Mouse (Mus musculus) kidney, adult 18-20 months (tissue): Measurements from ENCODE around the gene Fam171a2.
A peak's percentile ranks its signal among the peaks of the same experiment; 100 is the strongest.
"Not testable (repeated sequence)": the region's sequence is repeated elsewhere in the genome, so short reads cannot be mapped to it uniquely, and the experiment has no call there.

Source experiments
- DNase-seq: peaks from one replicate; pipeline ENCODE4 v3.0.0; 2021

The Fam171a2 gene

DNA sequence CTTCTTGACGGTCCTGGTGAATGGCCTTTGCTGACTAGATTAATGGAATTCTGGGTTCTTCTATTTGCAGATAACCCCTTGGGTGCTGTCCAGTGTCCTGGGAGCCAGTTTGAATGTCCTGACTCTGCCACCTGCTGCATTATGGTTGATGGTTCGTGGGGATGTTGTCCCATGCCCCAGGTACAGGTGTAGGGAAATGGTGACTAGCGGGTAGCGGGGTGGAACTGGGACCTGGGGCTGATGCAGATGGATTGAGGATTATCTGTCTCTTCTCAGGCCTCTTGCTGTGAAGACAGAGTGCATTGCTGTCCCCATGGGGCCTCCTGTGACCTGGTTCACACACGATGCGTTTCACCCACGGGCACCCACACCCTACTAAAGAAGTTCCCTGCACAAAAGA is 13.6 kb downstream of the Fam171a2 start:
- DNase-seq, result no peak

DNA sequence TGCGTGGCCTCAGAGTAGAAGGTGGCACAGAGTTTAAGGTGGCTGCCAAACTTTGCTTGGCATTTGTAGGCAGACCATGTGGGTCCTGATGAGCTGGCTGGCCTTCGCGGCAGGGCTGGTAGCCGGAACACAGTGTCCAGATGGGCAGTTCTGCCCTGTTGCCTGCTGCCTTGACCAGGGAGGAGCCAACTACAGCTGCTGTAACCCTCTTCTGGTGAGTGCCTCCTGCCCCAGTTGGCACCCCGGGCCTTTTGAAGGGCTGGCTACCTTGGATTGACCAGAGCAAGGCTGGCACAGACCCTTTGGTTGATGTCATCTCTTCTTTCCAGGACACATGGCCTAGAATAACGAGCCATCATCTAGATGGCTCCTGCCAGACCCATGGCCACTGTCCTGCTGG is 14.6 kb downstream of the Fam171a2 start:
- DNase-seq, result peak; percentile 66

DNA sequence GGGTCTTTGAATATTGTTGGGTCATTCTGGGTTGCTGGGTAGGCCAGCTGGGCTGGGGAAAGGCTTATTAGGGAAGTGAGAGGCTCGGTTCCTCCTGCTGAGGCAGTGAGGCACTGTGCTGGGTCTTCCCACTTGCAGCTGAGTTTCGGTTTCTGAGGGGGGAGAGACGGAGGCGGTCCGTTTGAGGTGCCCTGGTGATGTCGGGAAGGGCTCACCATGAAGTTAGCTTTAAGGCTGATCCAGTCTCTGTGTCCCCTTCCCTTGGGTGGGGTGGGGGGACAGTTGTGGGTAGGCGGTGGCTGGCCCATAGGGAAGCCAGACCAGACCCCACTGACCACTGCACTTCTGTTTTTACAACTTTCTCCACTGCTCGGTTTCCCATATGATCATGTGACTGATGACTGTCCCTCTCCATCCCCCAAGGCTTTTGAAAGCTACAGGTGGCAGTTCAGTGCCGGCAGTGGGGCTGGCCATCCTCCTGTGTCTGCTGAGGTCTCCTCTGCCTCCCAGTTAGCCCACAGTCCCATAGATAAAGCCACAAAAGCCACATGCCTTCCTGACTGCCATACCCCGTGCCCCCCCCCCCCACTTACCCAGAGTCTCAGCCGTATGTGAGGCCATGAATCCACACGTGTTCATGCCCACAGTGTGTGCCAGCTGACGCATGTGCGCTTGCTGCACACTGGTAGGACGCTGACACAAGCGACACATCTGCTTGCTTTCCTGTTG is 15.2 kb downstream of the Fam171a2 start:
- DNase-seq, result peak; percentile 6

DNA sequence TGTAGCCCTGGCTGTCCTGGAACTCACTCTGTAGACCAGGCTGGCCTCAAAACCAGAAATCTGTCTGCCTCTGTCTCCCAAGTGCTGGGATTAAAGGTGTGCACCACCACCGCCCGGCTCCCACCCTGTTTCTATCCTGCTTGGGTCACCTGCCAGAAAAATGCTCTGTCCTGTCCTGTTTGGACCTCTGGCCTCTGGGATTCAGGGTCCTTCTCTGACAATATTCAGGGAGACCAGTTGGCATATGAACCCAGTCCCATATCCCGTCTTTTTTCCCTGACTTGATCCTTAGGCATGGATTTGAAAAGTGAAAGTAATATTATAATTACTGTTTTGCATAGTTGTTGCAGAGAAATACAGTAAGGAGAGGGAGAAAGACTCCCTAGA is 15.8 kb downstream of the Fam171a2 start:
- no peak for DNase-seq

DNA sequence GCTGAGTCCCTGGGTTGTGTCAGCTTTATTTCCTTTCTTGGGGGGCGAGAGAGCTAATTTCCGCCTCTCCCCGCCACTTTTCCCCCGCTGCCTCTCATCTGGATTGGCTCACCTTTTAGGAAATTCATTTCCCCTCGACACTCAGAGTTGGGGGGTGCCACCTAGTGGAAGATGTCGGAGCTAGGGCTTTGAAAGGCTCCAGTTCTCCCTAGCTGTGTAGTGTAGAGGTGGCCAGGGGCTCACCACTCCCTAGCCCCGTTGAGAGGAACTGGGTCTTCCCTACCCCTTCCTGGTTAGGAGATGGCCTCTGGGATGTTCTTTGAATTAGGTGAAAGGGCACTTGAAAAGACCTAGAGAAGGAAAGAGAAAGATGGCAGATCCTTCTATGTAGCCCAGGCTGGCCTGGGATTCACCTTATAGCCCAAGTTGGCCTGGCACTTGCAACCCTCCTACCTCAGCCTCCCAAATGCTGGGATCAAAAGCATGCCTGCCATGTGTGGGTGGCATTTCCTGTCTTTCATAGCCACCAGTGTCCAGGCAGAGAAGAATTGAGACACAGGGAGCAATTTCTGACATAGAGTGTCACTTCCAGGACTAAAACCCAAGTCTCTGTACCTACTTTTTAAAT is 16.4 kb downstream of the Fam171a2 start:
- DNase-seq, result peak; percentile 88

DNA sequence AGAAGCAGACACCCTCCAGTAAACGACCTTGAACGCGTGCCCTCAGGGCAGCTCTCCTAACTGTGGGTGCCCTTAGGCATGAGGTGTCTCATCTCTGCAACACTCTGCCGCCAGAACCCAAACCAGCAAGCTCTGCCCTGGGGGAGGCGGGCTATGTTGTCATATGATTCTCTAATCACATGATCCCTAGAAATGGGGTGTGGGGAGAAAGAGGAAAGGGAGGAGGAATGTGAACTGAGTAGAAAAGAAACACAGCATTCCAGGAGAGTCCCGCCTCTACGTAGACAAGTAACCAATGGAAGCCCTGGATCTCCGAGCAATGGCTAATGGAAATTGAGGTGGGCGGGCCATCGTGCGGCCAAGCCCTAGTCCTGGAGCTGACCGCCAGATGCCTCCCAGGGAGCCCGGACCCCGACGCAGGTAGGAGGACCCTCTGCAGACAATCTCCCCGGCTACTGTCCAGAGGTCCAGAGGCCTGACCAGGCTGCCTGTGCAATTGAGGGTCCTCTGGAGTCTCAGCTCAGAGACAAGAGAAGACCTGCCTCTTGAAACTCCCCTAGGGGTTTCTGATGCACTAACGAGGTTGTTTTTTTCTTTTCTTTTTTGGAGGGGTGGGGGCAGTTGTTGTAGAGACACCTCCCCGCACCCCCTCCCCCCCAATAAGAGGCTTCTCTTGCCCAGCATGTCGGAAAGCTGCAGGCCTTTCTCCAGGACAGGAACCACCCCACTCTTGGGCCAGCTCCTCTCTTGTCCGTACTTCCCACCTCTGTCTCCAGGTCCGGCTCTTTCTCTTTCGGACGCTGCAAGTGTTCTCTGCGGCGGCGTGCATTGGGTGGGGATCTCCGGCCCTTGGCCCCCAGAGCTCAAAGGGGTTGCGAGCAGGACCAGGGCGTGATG is 17.1 kb downstream of the Fam171a2 start, which contains the start of gene Grn:
Gene Grn, plus strand, starts transcription at position 195 of the 897 bp plus-strand sequence.
- peak; percentile 89 for DNase-seq

DNA sequence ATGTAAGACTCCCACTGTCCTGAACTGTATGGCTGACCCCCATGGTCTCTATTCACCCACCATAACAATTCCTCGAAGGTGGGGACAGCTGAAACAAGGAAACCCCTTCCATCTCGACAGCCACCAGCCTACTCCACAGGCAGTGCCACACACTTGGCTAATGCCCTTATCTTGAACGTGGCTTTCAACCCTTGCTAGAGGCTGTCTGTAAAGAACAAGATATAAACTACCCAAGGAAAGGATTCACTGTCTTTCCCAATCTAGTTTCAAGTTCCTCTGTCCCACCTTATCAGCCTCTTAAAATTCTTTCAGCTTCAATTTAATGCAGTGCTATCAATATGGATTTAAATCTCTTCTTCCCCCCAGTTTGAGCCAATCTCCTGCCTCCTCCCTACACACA is 17.9 kb downstream of the Fam171a2 start:
- DNase-seq, result no peak

DNA sequence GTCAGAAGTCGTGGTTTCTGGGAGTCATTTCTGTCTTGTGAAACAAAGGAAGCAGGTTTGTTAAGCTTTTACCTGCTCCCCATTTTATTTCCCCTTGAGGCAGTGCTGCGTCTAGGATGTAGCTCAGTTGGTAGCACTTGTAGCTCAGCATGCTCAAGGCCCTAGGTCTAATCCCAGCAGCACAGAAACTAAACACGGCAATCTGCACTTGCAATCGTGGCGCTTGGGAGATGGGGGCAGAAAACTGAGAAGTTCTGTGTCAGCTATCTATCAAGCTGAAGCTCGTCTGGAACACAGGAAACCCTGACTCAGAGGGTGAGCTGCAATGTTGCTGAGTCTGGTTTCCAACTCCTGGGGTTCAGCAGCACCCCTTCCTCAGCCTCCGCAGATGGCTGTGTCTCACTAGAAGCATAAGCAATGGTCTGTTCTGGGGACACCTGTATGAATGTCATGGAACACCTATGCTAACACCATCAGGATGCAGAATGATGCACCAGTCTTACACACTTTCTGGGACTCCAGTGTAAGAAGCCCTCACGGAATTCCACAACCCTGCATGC is 18.4 kb downstream of the Fam171a2 start:
- no peak for DNase-seq

DNA sequence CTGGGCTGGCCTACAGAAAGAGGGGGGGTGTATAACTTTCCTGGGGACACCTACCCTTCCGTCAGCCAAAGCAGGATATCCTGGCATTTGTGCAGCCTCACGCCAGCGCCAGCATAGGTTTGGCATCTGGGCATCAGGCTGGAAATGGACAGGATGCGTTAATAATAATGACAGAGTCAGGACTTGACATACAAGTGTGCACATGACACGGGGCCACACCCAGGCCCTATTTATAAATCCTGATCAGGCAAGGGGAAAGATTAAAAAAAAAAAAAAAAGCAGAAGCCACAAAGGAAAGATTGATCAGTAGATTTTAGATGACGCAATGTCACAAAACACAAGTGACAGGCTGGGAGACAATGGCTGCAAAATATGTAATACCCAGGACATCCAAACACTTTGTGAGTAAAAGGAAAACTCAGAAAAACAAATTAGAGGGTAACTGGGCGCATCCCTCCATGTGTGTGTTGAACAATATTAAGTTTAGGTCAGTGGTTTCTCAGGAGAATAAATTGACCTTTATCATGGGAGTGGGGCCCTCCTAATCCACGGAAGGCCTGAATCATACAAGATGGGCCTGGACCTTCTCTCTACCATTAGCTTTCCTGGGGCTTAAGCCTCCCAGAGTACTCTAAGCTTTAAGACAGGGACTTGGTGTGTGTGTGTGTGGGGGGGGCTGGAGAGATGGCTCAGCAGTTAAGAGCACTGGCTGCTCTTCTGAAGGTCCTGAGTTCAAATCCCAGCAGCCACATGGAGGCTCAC is 21.7 kb downstream of the Fam171a2 start:
- no peak for DNase-seq

DNA sequence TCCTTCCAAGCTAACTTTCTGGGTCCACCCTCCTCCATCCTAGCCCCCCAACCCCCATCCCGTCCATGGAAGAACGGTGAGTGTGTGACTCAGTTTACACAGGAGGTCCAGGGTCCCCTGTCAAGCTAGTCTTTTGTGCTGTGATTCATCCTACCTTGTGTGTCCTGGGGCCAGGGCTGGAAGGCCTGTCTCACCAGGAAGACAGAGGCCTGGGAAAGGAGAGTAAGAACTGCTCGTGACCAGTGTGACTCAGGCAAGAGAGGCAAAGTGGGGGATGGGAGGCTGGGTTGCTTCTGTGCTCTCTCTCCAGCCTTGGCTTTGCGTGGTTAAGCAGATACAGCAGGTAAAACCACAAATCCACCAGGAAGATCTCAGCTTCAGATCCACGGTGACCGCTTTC is 22.8 kb downstream of the Fam171a2 start:
- DNase-seq, result no peak

DNA sequence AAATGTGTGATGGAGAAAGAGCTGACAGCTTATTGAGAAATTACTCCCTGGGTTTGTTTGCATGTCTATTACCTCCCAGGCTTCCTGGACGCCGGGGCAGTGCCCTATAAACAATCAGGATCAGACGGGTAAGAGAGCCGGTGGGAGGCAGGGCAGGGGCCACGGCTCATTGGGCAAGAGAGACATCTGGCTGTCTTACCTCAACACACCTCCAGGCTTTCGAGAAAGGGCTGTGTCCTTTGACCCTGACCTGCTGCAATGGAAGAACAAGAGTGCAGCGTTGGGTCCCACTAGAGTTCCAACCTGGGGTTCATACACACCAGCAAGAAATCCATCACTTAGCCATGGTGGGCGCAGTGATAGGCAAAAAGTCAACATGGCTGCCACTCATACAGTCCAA is 25.9 kb downstream of the Fam171a2 start:
- DNase-seq, result no peak

DNA sequence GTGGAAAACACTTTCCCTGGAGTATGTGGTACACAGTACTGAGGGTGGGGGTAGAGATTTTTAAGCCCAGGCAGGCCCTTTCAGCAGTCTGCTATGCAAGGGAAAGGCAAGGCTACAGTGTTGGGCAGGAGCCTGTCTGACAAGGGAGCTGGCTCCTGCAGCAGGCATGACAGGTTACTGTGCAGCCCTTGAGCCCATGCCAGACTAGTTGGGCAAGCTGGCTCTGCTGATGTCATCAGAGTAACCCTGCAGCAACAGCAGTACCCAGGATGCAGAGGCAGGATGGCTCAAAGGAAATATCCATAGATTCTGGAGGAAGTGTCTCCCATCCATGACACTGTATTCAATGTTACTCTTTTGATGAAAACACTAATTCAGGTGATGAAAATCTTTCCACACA is 28.6 kb downstream of the Fam171a2 start:
- DNase-seq, result no peak

DNA sequence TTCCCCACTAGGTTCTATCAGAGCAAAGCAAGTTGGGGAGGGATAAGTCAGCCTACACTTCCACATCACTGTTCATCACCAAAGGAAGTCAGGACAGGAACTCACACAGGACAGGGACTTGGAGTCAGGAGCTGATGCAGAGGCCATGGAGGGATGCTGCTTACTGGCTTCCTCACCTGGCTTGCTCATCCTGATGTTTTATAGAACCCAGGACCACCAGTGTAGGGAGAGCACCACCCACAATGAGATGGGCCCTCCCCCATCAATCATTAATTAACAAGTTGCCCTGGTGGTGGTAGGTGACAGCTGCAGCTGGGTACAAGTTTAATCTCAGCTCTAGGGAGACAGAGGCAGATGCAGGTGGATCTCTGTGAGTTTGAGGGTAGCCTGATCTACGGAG is 30.3 kb downstream of the Fam171a2 start:
- no peak for DNase-seq

DNA sequence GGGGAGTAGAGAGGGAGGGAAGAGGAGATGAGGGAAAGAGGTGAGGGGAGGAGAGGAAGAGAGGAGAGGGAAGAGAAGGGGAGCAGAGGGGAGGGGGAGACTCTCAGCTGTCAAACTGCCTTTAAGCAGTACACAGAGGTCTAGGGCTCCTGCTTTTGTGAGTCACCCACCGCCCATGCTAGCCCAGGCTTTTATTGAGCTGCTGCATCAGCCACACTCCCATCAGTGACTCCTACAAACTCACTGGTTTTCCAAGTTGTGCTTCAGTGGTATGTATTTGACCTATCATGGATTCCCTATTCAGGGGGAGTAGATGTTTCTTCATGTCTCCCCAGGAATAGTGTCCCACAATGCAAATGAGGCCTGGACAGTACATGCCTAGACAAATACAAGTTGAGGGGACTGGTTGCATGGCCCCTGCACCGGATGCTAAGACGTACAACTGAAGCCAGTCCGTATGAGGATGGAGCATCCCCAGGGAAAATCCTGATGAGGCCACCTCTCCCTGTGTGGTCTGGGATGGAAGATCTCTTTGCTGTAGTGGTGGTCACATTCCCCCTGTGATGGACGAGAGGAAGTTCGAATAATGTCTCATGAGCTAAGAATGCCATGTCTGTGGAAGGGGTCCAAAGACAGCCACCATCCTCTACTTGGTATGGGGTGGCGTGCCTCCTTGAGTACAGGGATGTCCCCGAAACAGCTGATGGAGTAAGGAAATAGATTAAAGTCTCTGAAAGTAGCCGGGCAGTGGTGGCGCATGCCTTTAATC is 32.3 kb downstream of the Fam171a2 start:
- no peak for DNase-seq

DNA sequence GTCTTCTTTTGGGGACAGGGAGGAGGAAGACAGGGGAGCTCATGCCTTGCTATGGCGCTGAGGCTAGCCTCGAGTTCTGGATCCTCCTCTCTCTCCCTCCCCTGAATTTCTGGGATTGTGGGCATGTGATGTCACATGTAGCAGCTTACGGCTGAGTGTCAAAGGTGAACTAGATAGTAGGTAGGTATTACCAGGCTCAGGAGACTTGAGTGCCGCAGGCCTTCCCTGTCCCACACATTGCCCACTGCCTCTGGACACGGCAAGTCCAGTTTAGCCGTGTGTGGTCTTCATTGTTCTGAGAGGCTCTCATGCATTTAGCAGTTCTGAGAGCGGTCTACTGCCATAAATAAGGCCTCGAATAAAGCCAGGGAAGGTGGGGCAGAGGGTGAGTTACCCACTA is 34.4 kb downstream of the Fam171a2 start:
- no peak for DNase-seq

DNA sequence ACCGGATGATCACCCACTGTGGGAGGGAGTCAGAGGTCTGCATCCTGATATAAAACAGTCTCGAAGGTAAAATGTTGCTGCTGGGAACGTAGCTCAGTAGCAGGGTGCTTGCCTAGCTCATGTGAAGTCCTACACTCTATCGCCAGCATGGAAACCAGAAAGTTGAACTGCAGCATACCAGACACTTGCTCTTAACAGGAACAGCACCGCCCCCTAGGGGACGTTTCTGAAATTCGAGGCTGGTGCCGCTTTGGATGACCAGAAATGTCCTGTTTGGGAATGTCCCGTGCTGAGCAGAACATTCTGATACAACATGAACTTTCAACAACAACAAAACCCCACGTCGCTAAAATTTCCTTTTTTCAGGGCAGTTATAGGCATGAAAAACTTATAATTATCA is 35.8 kb downstream of the Fam171a2 start:
- peak; percentile 95 for DNase-seq

DNA sequence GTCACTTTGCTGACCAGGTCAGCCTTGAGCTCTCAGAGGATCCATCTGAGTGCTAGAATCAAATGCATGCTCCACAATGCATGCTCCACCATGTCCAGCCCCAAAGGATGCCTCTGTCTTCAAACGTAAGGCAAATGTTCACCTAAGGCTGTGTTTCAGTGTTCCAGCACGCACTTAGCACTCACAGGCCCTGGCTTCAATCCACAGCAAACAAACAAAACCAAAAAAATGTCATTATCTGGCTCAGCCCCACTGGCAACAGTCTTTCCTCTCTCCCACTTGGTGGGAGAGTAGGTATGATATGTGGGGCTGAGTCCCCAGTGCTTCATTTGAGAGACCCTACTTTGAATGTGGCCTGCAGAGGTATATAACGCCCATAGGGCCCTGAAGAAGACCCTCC is 36.4 kb downstream of the Fam171a2 start:
- DNase-seq, result no peak

DNA sequence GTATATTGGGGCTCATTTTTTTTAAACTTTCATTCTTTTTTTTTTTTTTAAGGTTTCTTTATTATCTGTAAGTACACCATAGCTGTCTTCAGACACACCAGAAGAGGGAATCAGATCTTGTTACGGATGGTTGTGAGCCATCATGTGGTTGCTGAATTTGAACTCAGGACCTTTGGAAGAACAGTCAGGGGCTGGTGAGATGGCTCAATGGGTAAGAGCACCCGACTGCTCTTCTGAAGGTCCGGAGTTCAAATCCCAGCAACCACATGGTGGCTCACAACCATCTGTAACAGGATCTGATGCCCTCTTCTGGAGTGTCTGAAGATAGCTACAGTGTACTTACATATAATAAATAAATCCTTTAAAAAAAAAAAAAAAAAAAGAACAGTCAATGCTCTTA is 37.1 kb downstream of the Fam171a2 start:
- not testable (repeated sequence) for DNase-seq

DNA sequence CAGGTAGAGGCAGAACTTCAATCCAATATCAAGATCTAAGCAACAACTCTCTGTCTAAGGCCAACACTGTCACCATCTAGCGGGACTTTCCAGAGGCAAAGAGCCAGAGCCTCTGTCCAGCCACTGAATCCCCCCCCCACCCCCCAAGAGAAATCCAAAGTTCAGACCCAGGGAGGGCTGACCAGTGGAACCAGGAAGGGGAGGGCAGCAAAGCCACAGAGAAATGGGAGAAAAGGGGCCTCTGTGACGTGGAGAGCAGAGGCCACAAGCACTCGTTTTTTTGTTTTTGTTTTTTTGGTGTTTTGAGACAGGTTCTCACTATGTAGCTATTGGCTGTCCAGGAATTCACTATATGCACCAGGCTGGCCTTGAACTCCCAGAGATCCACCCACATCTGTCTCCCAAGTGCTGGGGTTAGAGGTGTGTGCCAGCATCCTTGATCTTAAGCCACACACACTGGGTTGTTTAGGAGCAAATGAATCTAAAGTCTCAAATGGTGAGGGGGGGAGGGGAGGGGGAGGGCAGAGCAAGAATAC is 37.6 kb downstream of the Fam171a2 start:
- no peak for DNase-seq

DNA sequence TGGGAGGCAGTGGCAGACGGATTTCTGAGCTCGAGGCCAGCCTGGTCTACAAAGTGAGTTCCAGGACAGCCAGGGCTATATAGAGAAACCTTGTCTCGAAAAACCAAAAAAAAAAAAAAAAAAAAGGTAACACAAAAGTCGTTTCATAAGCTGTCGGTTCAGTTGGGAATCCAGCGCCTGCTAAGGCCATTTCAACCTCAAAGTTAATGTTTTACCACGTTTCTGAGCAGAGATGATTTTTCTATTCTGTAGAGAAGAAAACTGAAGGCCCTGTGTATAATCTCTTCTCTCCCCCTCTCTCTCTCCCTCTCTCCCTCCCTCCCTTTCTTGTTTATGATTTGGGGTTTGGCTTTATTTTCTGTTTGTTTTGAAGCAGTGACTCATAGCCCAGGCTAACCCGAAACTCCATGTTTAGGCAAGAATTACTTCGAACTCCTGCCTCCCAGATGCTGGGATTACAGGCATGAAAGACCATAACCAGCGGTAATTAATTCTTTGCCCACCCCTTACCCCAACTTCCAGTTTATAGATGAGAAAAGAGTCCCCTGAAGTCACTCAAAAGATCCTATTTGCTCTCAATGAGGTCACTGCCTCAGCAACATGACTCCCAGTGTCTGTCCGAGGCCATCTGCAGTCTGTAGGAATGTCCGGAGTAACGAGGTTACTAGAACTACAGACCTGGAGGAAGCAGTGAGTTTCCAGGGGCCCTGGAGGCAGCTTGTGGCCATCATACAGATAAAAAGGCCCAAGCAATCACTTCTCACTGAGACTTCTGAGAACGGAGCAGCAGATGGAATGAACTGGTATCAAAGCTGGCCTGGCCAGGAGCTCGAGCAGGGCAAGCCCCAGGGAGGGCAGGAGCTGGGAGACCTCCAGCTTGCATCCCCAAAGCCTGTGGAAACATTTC is 38.3 kb downstream of the Fam171a2 start:
- peak; percentile 37 for DNase-seq
